Mouse (Mus musculus): ENCODE results near the gene Slc35b1.

Gene Slc35b1

DNA sequence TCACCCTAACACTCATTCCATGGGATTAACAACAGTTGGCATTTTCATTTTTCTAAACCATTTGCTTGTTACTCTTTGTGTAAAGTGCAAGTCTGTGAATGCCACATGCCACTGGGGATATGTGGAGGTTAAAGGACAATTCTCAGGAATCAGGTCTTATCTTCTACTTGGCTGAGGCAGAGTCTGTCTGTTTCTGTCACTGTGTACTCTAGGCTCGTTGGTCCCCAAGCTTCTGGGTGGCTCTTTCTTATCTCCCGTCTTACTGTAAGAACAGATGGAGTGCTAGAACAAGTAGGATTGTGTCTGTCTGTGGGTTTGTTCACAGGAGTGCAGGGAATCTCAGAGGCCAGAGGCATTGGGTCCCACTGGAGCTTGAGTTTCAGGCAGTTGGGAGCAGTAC, 46.9 kb downstream of the Slc35b1 start:
- no peak for DNase-seq (ENCODE audit: low spot score in 2 of 2)

DNA sequence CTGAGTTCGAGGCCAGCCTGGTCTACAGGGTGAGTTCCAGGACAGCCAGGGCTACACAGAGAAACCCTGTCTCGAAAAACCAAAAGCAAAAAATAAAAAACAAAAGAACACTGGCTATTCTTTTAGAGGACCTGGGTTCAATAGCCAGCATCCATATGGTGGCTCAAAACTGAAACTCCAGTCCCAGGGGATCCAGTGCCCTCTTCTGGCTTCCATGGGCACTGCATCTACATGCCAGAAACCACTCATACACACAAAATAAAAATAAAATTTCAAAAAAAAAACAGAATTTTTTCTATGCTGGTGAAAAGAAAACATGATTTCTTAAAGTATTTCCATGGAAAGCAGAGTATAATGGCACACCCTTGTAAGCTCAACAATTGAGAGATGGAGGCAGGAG, 47.7 kb downstream of the Slc35b1 start:
- DNase-seq (ENCODE audit: low spot score in 2 of 2): peak in 1 of 2 experiments; percentile 38
